Mouse (Mus musculus) adrenal gland, adult 10 weeks (tissue): Measurements from ENCODE around the gene Ms4a4b. TPM values are rescaled to one million over a fixed set of nuclear protein-coding genes. Genes with fewer than 3 reads are reported as not detected.

ENCODE experiments used
- polyA plus RNA-seq: library from polyadenylated mRNA; stranded (reverse); fragments of 350-450 nt; fragmentation: Illumina TruSeq; extraction: RNeasy Lipid Tissue Mini Kit (QIAGEN cat#74804); gene quantifications from one replicate; pipeline ENCODE4 v1.2.3, GENCODE M21; 2014; ENCODE audit warnings: low read depth, low replicate concordance

The Ms4a4b gene
- polyA plus RNA-seq = 3.3 TPM

DNA sequence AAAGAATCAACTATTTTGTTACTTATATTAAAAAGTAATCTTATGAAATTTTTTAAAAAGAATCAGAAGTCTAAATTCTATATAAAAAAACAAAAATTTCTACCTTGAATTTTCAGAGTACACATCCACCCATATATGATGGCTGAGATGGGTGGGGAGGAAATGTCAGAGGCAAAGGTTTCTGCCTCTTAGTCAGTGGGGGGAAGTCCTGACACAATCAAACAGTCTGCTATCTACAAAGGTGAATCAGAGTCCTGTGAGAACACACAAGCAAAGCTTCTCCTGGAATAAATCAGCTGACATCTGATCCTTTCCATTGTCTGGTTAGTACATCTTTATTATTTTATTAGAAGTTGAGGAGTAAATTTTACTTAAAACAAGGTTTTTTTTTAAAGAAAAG, at the start of gene Ms4a4b:
Gene Ms4a4b, plus strand, starts transcription at position 216 of the 400 bp plus-strand sequence.

DNA sequence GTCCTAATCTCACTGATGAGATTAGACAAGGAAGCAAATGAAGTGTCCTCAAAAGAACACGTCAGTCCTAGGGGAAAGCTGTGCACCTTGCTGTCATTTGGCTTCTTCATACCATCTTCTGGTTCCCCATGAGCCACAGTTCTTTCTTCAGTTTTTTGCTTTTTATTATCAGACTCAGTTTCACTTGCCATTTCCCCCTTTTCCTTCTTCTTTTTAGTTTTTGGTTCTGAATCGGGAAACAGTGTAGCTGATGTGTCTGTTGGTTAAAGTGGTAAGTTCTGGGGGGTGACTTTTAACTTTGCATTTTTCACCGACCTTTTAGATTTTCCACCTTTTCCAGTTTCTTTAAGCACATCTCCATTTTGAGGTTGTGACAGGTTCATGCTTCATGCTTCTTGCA, 38.8 kb upstream of the Ms4a4b start, which contains the start of gene Ms4a4c:
Gene Ms4a4c, plus strand, starts transcription at position 244 of the 400 bp plus-strand sequence.

DNA sequence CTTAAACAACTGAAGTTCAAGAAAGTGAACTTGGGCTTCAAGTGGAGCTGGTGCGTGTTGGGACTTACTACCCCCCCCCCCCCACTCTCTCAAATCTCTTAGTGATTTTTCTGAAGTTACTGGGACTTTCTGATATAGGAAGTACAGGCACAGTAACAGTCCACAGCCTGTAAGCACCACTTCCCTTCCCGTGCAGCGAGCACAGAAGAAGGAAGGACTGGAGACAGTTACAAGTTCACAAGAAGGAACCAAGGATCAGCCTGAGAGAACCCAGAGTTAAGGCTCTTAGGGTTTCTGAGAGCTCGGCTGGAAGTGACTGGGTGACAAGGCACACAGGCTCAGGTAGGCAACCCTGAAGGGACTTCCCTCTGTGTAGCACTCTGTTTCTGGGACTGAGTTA, 25.9 kb downstream of the Ms4a4b start, which contains the start of gene Ms4a6c:
Gene Ms4a6c, plus strand, starts transcription at position 152 of the 400 bp plus-strand sequence.

DNA sequence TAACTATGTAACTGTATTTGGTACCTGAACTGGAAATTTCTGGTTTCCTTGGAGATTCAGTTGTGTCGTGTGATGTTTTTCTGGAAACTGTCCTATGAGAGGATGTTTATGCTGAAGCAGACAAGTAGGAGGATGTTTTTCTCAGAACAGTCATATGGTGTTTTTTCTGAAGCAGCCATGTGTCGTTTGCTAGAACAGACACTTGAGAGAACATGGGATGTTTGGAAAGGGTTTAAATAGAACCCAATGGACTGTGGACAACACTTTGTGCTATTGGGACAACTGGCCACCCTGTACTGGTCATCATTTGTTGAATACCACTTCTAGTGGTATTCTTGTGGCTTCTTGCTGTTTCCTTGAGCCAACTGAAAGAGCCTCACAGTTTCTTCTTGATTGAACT, 42.4 kb downstream of the Ms4a4b start, which contains the start of gene Gm8369:
Gene Gm8369, plus strand, starts transcription at position 193 of the 400 bp plus-strand sequence.

DNA sequence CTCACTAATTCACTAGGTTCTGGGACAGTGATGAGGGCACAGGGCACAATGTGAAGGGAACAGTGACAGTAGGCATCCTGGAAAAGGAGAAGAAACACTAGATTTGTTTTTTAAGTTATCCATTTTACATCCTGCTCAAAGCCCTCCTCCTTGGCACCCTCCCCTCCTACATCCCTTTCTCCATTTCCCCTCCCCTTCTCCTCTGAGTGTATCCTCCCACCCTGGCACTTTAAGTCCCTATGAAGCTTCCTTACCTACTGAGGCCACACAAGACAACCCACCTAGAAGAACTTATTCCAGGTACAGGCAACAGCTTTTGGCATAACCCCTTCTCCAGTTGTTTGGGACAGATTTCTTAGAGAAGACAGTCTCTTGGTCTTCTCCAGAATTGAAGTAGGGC, 72.9 kb downstream of the Ms4a4b start, which contains the start of gene Ms4a6b:
Gene Ms4a6b, plus strand, starts transcription at position 267 of the 400 bp plus-strand sequence.

Other genes with a start within 250 kb of the Ms4a4b start
- gene Ms4a13, start 246.8 kb upstream of the Ms4a4b start, polyA plus RNA-seq = not detected
- not detected for gene Ms4a12, start 211.1 kb upstream of the Ms4a4b start, polyA plus RNA-seq
- gene Ms4a1, start 177.3 kb upstream of the Ms4a4b start, polyA plus RNA-seq = 1.9 TPM
- gene Ms4a5, start 159.7 kb upstream of the Ms4a4b start, polyA plus RNA-seq = not detected
- 0.93 TPM for gene Ms4a14, start 129.1 kb upstream of the Ms4a4b start, polyA plus RNA-seq
- gene Ms4a7, start 107.4 kb upstream of the Ms4a4b start, polyA plus RNA-seq = 12.4 TPM
- 17.1 TPM for gene Ms4a4a, start 68.0 kb upstream of the Ms4a4b start, polyA plus RNA-seq
- gene Ms4a4c, start 38.8 kb upstream of the Ms4a4b start, polyA plus RNA-seq = 8.2 TPM
- 37.9 TPM for gene Ms4a6c, start 25.8 kb downstream of the Ms4a4b start, polyA plus RNA-seq
- 0.82 TPM for gene Gm8369, start 42.4 kb downstream of the Ms4a4b start, polyA plus RNA-seq
- gene Ms4a6b, start 73.0 kb downstream of the Ms4a4b start, polyA plus RNA-seq = 22.9 TPM
- 19.2 TPM for gene Ms4a4d, start 93.2 kb downstream of the Ms4a4b start, polyA plus RNA-seq
- 18.7 TPM for gene Ms4a6d, start 161.3 kb downstream of the Ms4a4b start, polyA plus RNA-seq
- gene Ms4a2, start 180.2 kb downstream of the Ms4a4b start, polyA plus RNA-seq = 0.64 TPM
- not detected for gene Ms4a3, start 197.3 kb downstream of the Ms4a4b start, polyA plus RNA-seq
- 3.6 TPM for gene Oosp2, start 217.0 kb downstream of the Ms4a4b start, polyA plus RNA-seq
- 3.4 TPM for gene Oosp1, start 247.6 kb downstream of the Ms4a4b start, polyA plus RNA-seq